Mouse (Mus musculus): Measurements from ENCODE around the gene Rabl6. TPM values are rescaled to one million over a fixed set of nuclear protein-coding genes. Genes with fewer than 3 reads are reported as not detected.

Gene Rabl6
- polyA plus RNA-seq, 1 experiment from 2014 or later, result 75.9 TPM

Other genes with a start within 250 kb of the Rabl6 start
- 3.9 and 4.4 TPM in 2 replicates for gene Uap1l1, start 242.8 kb downstream of the Rabl6 start, polyA plus RNA-seq (2015; fragmentation: Nextera tagmentation; extraction: Ambion mirVana)
- 23.1 and 25.5 TPM in 2 replicates for gene Sapcd2, start 236.2 kb downstream of the Rabl6 start, polyA plus RNA-seq (2015; fragmentation: Nextera tagmentation; extraction: Ambion mirVana)
- gene Entpd2, start 212.6 kb downstream of the Rabl6 start, polyA plus RNA-seq (2015; fragmentation: Nextera tagmentation; extraction: Ambion mirVana), result 0.62 and 1.0 TPM in 2 replicates
- 380 and 389 TPM in 2 replicates for gene Npdc1, start 209.2 kb downstream of the Rabl6 start, polyA plus RNA-seq (2015; fragmentation: Nextera tagmentation; extraction: Ambion mirVana)
- 0.49 TPM in 1 of 2 replicates, not detected in the other for gene Fut7, start 185.3 kb downstream of the Rabl6 start, polyA plus RNA-seq (2015; fragmentation: Nextera tagmentation; extraction: Ambion mirVana)
- 10.2 and 11.1 TPM in 2 replicates for gene Abca2, start 179.8 kb downstream of the Rabl6 start, polyA plus RNA-seq (2015; fragmentation: Nextera tagmentation; extraction: Ambion mirVana)
- 2.7 and 4.0 TPM in 2 replicates for gene Clic3, start 151.7 kb downstream of the Rabl6 start, polyA plus RNA-seq (2015; fragmentation: Nextera tagmentation; extraction: Ambion mirVana)
- gene Paxx, start 147.4 kb downstream of the Rabl6 start, polyA plus RNA-seq (2015; fragmentation: Nextera tagmentation; extraction: Ambion mirVana), result 85.7 and 92.1 TPM in 2 replicates
- gene Ptgds, start 138.5 kb downstream of the Rabl6 start, polyA plus RNA-seq (2015; fragmentation: Nextera tagmentation; extraction: Ambion mirVana), result 48.6 and 80.5 TPM in 2 replicates
- not detected in 2 replicates for gene Lcn12, start 114.6 kb downstream of the Rabl6 start, polyA plus RNA-seq (2015; fragmentation: Nextera tagmentation; extraction: Ambion mirVana)
- gene Fbxw5, start 107.8 kb downstream of the Rabl6 start, polyA plus RNA-seq (2015; fragmentation: Nextera tagmentation; extraction: Ambion mirVana), result 120 and 122 TPM in 2 replicates
- gene C8g, start 106.8 kb downstream of the Rabl6 start, polyA plus RNA-seq (2015; fragmentation: Nextera tagmentation; extraction: Ambion mirVana), result 5.6 and 7.2 TPM in 2 replicates
- gene Traf2, start 61.6 kb downstream of the Rabl6 start, polyA plus RNA-seq (2015; fragmentation: Nextera tagmentation; extraction: Ambion mirVana), result 22.9 and 24.1 TPM in 2 replicates
- 387 and 406 TPM in 2 replicates for gene Edf1, start 50.7 kb downstream of the Rabl6 start, polyA plus RNA-seq (2015; fragmentation: Nextera tagmentation; extraction: Ambion mirVana)
- 3.2 and 6.8 TPM in 2 replicates for gene Mamdc4, start 33.7 kb downstream of the Rabl6 start, polyA plus RNA-seq (2015; fragmentation: Nextera tagmentation; extraction: Ambion mirVana)
- 190 and 193 TPM in 2 replicates for gene Phpt1, start 33.3 kb downstream of the Rabl6 start, polyA plus RNA-seq (2015; fragmentation: Nextera tagmentation; extraction: Ambion mirVana)
- gene Ajm1, start 26.8 kb downstream of the Rabl6 start, polyA plus RNA-seq (2015; fragmentation: Nextera tagmentation; extraction: Ambion mirVana), result 3.5 and 5.7 TPM in 2 replicates
- 0.24 and 0.47 TPM in 2 replicates for gene Ccdc183, start 9.2 kb upstream of the Rabl6 start, polyA plus RNA-seq (2015; fragmentation: Nextera tagmentation; extraction: Ambion mirVana)
- gene Tmem141, start 13.5 kb upstream of the Rabl6 start, polyA plus RNA-seq (2015; fragmentation: Nextera tagmentation; extraction: Ambion mirVana), result 27.5 and 32.3 TPM in 2 replicates
- gene Fcna, start 19.5 kb upstream of the Rabl6 start, polyA plus RNA-seq (2015; fragmentation: Nextera tagmentation; extraction: Ambion mirVana), result 1.1 and 1.8 TPM in 2 replicates
- not detected in 2 replicates for gene Lcn8, start 44.6 kb upstream of the Rabl6 start, polyA plus RNA-seq (2015; fragmentation: Nextera tagmentation; extraction: Ambion mirVana)
- not detected in 2 replicates for gene Lcn5, start 49.4 kb upstream of the Rabl6 start, polyA plus RNA-seq (2015; fragmentation: Nextera tagmentation; extraction: Ambion mirVana)
- not detected in 2 replicates for gene Lcn6, start 68.3 kb upstream of the Rabl6 start, polyA plus RNA-seq (2015; fragmentation: Nextera tagmentation; extraction: Ambion mirVana)
- gene Lcn10, start 74.2 kb upstream of the Rabl6 start, polyA plus RNA-seq (2015; fragmentation: Nextera tagmentation; extraction: Ambion mirVana), result not detected in 2 replicates
- not detected in 2 replicates for gene Obp2a, start 91.5 kb upstream of the Rabl6 start, polyA plus RNA-seq (2015; fragmentation: Nextera tagmentation; extraction: Ambion mirVana)
- 98.4 and 100 TPM in 2 replicates for gene Bmyc, start 98.2 kb upstream of the Rabl6 start, polyA plus RNA-seq (2015; fragmentation: Nextera tagmentation; extraction: Ambion mirVana)
- not detected in 2 replicates for gene Obp2b, start 128.5 kb upstream of the Rabl6 start, polyA plus RNA-seq (2015; fragmentation: Nextera tagmentation; extraction: Ambion mirVana)
- not detected in 2 replicates for gene Lcn3, start 157.0 kb upstream of the Rabl6 start, polyA plus RNA-seq (2015; fragmentation: Nextera tagmentation; extraction: Ambion mirVana)
- not detected in 2 replicates for gene Lcn11, start 168.5 kb upstream of the Rabl6 start, polyA plus RNA-seq (2015; fragmentation: Nextera tagmentation; extraction: Ambion mirVana)
- not detected in 2 replicates for gene Gm13539, start 173.7 kb upstream of the Rabl6 start, polyA plus RNA-seq (2015; fragmentation: Nextera tagmentation; extraction: Ambion mirVana)
- gene Glt6d1, start 207.3 kb upstream of the Rabl6 start, polyA plus RNA-seq (2015; fragmentation: Nextera tagmentation; extraction: Ambion mirVana), result not detected in 2 replicates
- not detected in 2 replicates for gene Lcn9, start 214.6 kb upstream of the Rabl6 start, polyA plus RNA-seq (2015; fragmentation: Nextera tagmentation; extraction: Ambion mirVana)
- not detected in 2 replicates for gene Sohlh1, start 238.7 kb upstream of the Rabl6 start, polyA plus RNA-seq (2015; fragmentation: Nextera tagmentation; extraction: Ambion mirVana)

Data from midbrain, embryonic 13.5 days (tissue).